Mouse (Mus musculus) thymus, adult 18-20 months (tissue): ENCODE measurements at regions not wholly inside any gene's neighbourhood (a gene's known extent, or its start where the extent isn't known, plus 50 kb on each side); places are given as distances from the start of the nearest gene placed in this dataset.

Experiments used
- DNase-seq, 2 experiments: peaks; one replicate each; pipeline ENCODE4 v3.0.0; 2022; ENCODE audit warnings: mixed read lengths in 2 of 2

DNA sequence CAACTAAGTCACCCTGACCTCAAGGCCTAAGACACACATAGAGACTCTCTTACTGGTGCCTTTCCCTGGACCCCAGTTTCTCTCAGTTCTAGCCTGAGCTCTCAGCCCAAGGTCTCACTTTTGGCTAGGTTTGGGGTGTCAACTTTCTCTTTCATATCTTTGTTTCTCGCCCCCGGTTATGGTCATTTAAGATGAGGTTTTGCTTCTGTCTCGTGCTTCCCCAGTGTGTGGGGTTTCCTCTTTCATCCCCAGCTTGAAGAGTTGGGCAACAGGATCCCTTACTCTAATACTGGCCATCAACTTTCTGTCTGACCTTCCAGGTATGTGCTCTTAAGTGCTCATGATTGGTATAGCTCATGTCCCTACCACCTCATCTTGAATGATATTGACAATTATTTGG lies 67.5 kb downstream of the Lmo4 start:
- DNase-seq = no peak

- no peak for DNase-seq
These were observed 68.6 kb downstream of the Lmo4 start for GRCm38 (mm10) chr3:144136432-144136831.

DNA sequence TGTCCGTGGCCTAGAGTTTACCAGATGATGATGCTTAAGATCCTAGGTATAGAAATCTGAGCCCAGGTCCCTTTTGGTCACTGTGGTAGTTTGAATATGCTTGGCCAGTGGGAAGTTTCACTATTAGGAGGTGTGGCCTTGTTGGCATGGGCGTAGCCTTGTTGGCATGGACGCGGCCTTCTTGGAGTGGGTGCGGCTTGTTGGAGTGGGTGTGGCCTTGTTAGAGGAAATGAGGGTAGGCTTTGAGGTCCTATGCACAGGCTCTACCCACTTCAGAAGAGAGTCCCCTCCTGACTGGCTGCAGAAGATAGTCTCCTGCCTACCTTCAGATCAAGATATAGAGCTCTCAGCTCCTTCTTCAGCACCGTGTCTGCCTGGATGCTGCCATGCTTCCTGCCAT lies 69.4 kb downstream of the Lmo4 start:
- no peak for DNase-seq

- no peak for DNase-seq
These were observed 77.0 kb downstream of the Lmo4 start for GRCm38 (mm10) chr3:144128042-144128441.

DNA sequence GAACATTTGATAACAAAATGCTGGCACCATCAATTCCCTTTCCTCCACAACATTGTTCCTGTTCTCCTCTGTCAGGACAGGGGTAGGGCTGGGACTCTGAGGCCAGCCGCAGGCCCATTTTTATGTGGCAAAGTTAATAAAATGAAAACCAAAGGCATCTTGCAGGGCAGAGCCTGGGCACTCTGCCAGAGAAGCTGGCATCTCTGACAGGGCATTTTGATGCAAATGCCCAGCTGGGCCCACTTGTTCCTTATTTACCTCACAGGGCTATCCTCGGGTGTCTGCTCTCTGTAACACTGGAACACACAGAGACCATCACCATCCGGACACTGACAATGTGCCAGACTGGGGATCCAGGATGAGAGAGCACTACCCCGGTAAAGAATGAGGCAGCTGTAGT lies 80.7 kb downstream of the Lmo4 start:
- DNase-seq = no peak

DNA sequence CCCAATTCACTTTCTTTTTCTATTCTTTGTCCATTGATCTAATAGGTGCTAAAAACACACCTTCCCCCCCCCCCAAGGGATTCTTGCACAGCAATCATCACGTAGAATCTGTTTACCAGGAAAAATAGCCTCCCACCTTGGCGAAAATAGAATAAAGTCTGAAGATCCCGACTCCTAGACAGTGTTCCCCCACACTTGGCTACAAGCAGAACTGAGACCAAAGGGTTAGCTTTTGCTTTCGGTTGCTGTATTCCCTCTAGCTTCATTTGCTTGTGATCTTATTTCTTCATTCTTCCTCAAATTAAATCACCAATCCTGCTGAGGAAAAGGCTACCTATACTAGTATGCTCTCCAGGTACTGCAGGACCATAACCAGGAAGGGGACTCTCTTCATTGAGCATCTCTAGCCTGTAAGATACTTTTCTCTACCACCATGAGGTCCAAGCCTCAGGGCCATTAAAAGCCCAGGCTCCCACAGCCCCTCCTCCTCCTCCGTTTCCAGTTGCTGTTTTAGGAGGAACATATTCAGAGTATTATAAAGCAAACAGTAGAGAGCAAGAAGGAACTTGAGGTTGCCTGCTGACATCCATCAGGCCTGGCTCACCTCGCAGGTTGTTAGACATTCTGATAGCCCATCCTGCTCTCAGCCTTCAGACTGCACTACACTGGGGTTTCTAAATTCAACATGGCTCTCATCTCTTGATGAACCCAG lies 81.5 kb downstream of the Lmo4 start:
- no peak for DNase-seq

- no peak for DNase-seq
These were observed 85.9 kb downstream of the Lmo4 start for GRCm38 (mm10) chr3:144119076-144119475.

DNA sequence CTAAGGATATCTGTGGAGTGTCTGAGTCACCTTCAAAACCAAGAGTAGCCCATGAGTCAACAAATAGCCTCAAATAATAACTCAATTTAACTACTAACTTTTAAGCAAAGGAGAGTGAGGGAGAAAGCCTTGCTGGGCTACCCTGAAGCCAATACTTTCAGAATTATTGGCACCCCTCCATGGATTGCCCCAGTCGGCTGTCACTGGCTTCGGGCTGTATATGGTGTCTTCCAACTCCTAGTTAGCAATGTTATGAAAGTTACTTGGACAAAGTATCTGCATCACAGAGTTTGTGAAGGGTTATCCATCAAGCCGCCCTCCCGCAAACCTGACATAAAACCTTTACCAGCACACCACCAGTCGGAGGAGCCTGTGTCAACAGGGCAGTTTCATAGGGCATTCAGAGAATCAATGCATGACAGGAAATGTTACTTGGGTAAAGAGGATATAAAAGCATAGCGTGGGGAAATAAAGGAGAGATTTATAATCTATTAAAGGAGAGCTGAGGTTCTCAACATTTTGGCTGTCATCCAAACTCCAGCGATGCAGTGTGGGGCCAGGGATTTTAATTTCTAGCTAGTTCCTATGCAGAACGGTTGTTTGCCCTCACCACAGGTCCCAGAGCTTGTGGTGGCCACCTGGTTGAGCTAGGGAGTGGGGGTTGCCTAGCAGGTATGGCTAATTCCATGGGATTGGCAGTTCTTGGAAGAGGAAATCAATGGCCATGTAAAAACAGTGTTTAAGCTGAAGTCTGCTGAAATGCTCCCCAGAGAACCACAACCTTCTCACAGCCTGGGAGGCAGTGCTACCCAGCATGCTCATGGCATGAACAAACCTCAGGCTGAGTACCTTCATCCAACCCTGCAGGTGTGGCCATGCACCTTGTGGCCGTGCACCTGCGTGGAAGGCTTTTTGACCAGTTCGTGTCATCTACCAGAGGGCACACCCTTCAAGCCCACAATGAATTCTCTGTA lies 91.1 kb downstream of the Lmo4 start:
- DNase-seq = no peak

DNA sequence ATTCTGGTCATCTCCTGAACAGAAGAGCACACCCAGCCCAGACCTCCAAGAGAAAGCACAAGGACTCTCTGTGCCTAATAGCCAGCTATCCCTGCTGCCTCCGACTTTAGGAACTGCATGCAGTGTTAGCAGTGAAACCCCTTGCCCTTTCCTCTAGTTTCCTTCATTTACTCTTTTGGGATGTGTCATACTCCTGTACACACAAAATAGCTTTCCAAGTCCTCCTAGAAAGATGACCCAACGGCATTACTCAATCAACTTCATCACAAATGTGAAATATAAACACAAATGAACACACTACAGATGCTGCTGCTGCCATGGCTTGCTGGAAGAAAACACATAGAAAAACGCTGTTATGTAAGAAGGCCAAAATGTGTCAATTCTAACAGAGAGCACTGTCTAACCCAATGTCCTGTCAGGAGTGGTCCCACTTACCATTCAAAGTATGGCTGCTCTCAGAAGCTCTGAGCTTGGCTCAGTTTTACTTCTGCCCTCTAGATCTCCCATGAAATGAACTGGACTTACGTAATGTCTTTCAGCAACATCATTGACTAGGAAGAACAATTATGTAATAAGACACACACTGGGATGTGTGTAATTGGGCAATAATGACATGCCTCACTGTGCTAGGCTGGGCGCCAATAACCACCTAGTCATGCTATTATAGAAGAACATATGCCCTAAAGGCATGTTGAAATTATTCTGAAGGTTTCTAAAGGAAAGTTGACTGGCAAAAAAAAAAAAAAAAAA lies 94.5 kb downstream of the Lmo4 start:
- no peak for DNase-seq

- no peak for DNase-seq
These were observed 95.3 kb downstream of the Lmo4 start for GRCm38 (mm10) chr3:144109769-144110168.

- no peak for DNase-seq
These were observed 96.7 kb downstream of the Lmo4 start for GRCm38 (mm10) chr3:144108310-144108709.

GRCm38 (mm10) chr3:144107664-144108063 lies 97.4 kb downstream of the Lmo4 start:
- DNase-seq = no peak

GRCm38 (mm10) chr3:144104366-144104765 lies 100.7 kb downstream of the Lmo4 start:
- DNase-seq = no peak

DNA sequence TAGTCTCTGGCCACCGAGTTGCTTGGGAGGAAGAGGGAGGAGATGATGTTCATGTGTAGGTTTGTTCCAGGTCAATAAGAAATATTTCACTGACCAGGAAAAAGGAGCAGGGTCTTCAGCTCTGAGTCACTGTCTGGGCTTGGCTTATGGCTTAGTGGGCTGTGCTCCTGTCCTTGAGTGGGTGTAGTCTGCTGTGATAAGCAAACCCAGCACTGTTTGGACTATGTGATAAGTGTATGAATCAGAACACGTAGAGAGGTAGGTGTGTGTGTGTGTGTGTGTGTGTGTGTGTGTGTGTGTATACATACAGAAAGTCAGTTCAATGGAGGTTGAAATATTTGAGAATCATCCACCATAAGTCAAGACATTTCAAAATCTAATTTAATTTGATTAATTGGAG lies 105.6 kb downstream of the Lmo4 start:
- no peak for DNase-seq

GRCm38 (mm10) chr3:144098762-144099161 lies 106.3 kb downstream of the Lmo4 start:
- no peak for DNase-seq

DNA sequence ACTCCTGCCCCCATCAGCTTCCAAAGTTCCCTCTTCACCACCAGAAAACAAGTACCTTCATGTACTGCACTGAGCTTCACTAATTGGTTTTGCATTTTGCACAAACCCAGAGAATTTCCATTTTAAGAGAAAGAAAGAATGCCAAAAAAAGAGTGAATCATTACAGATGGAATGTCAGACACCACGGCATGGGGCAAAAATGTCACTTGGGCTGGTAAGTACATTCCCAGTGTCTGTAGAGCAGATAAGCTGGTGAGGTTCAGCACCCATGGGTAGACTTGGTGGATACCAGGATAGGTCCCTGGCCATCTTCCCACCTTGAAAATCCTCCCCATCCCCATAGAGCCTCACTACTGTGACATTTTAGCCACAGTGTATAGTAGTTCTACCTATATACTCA lies 113.8 kb downstream of the Lmo4 start:
- no peak for DNase-seq

- peak in 1 of 2 experiments; percentile 11 for DNase-seq
These were observed 115.2 kb downstream of the Lmo4 start for GRCm38 (mm10) chr3:144089790-144090256.

- DNase-seq = no peak
These were observed 116.6 kb downstream of the Lmo4 start for GRCm38 (mm10) chr3:144088261-144088884.

GRCm38 (mm10) chr3:144087771-144088170 lies 117.2 kb downstream of the Lmo4 start:
- DNase-seq = no peak

DNA sequence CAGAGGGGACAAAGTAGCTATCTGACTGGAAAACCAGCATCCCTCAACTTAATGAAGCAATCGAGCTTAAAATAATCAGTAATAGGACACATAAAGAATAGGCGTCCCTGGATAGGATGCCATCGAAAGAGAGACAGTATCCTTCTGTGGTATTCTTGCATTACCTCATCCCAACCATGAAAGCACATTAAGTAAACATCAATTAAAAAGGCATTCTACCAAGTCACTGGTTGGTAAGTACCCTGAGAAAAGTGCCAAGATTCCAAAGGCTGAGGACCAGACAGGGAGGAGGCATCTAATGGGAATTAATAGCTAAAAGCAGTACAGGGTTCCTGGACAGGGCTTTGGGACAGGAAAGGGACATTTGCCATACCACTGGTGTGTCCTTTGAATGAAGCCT lies 118.8 kb downstream of the Lmo4 start:
- DNase-seq = no peak

DNA sequence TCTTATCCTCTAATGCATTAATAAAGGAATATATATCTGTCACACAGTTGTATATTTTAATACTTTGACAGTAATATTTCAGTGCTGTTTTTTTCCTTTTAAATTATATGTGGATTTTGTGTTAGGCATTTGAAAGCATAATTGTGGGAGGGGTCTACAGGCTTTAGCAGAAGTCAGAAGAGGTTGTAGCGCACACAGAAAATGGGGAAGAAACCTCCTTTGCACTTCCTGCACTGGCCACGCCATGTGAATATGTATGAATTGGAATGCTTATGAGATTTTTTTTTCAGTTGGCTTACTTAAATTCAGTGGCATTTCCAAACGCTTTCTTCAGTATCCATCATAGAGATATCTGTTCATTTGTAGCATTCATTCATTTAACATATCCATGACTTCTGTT lies 125.1 kb downstream of the Lmo4 start:
- no peak for DNase-seq

GRCm38 (mm10) chr3:144078198-144078935 lies 126.7 kb downstream of the Lmo4 start:
- DNase-seq = no peak
